Mouse (Mus musculus): ENCODE data around the gene Kctd4. TPM values are rescaled to one million over a fixed set of nuclear protein-coding genes. Genes with fewer than 3 reads are reported as not detected.

Kctd4 gene
- not detected for polyA plus RNA-seq (2015; fragmentation: Illumina TruSeq; extraction: RNeasy Lipid Tissue Mini Kit (QIAGEN cat#74804); ENCODE audit: insufficient read depth, low replicate concordance)

DNA sequence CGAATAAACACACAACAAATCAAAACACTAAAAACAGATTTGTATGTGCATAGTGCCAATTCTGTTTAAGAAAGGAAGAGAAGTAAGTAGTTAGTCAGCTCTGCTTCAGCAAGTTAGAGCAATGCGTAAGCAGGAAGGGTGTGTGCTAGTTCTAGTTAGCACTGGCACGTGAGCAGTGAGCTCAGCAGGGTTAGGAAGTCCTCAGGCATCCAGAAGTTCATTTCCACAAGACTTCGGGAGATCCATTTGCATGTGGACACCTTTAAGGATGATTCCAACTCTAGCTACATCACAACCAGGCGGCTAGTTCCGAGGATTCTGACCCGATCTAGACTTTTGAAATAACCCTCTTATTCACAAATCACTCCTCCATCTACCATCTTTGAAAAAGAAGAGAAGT is at the start of gene Kctd4:
Gene Kctd4 (plus strand): TSS at position 244 of the 400 bp plus-strand sequence.

DNA sequence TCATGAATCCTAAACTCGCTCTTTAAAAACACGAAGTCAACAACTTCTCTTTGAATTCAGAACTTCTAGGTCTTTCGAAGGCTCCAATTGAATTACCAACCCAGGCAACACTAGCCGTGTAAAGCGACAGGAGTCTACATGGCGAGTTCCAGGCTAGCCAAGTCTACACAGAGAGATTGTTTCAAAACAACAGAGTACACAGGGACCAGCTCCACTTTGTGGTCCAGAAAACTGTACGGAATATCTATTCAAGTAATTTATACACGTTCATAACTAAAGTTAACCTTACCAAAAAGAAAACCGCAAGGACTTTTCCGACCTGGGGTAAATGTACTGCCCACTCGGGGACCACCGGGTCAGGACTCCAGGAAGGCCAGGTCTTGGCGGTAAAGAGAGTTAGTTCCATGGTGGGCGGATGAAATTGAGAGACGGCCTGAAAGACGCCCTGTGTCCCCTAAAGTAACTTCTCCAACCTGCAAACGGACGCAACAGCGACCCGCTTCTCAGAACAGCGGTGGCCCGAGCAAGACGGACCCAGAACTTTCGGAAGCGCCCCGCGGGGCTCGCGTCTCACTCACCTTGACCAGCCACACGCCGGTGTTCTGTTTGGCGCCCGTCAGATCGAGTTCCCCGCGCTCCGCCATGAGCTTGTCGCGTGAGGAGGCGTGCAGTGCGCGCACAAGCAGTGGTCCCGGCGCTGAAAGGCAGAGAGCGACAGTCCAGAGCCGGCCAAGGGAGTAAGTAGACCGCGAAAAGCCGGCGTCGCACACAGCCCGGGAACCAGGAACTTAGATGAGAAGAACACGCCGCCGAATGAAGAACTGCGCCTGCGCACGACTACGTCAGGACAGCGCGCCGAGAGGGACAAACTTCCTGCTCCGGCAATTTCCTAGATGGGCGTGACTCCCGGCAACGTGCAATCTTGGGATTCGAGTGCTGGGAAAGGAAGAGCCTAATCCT is 55.6 kb downstream of the Kctd4 start, which contains the start of gene Gtf2f2:
Gene Gtf2f2 (minus strand): TSS at position 764 of the 960 bp plus-strand sequence.

Other genes starting within 250 kb of the Kctd4 start
- 37.4 TPM for gene Cog3, start 200.5 kb upstream of the Kctd4 start, polyA plus RNA-seq (2015; fragmentation: Illumina TruSeq; extraction: RNeasy Lipid Tissue Mini Kit (QIAGEN cat#74804); ENCODE audit: insufficient read depth, low replicate concordance)
- gene Slc25a30, start 168.0 kb upstream of the Kctd4 start, polyA plus RNA-seq (2015; fragmentation: Illumina TruSeq; extraction: RNeasy Lipid Tissue Mini Kit (QIAGEN cat#74804); ENCODE audit: insufficient read depth, low replicate concordance) = 19.0 TPM
- gene Tpt1, start 109.9 kb upstream of the Kctd4 start, polyA plus RNA-seq (2015; fragmentation: Illumina TruSeq; extraction: RNeasy Lipid Tissue Mini Kit (QIAGEN cat#74804); ENCODE audit: insufficient read depth, low replicate concordance) = 12,156 TPM
- gene Gtf2f2, start 55.9 kb downstream of the Kctd4 start, polyA plus RNA-seq (2015; fragmentation: Illumina TruSeq; extraction: RNeasy Lipid Tissue Mini Kit (QIAGEN cat#74804); ENCODE audit: insufficient read depth, low replicate concordance) = 33.7 TPM
- gene Gpalpp1, start 155.8 kb downstream of the Kctd4 start, polyA plus RNA-seq (2015; fragmentation: Illumina TruSeq; extraction: RNeasy Lipid Tissue Mini Kit (QIAGEN cat#74804); ENCODE audit: insufficient read depth, low replicate concordance) = 35.5 TPM
- gene Nufip1, start 155.9 kb downstream of the Kctd4 start, polyA plus RNA-seq (2015; fragmentation: Illumina TruSeq; extraction: RNeasy Lipid Tissue Mini Kit (QIAGEN cat#74804); ENCODE audit: insufficient read depth, low replicate concordance) = 13.6 TPM